Mouse (Mus musculus): Measurements from ENCODE around the gene Rab33a. TPM values are rescaled to one million over a fixed set of nuclear protein-coding genes. Genes with fewer than 3 reads are reported as not detected.
A peak's percentile ranks its signal among the peaks of the same experiment; 100 is the strongest.

Rab33a gene
- polyA plus RNA-seq (2012; rRNA removed) = 70.6 and 73.8 TPM in 2 replicates

GRCm38 (mm10) chrX:48518808-48519548, at the start of gene Rab33a:
Gene Rab33a, plus strand, starts transcription at chrX:48519285.
- Histone ChIP-seq H3K4me1 (ENCODE audit: control insufficient read depth, insufficient read depth, low read length) (no peaks in the 10 kb centered on the region), H3K27ac (ENCODE audit: insufficient read depth, low read length) (peak within 1 kb of the TSS; percentile 87), H3K4me3 (ENCODE audit: insufficient read depth, low read length) (peak within 1 kb of the TSS; percentile 89)
- TF ChIP-seq POLR2A (IDR thresholded peaks at IDR 0.05; ENCODE audit: extremely low read depth, insufficient read depth, low read length) (peak; percentile 39; the same call in 1 of the 2 replicates), CTCF (IDR thresholded peaks at IDR 0.05; ENCODE audit: extremely low read depth, insufficient read depth, low read length) (no peak)

- Histone ChIP-seq H3K4me3 (ENCODE audit: insufficient read depth, low read length) (no peak overlapping the region), H3K27ac (ENCODE audit: insufficient read depth, low read length) (no peak overlapping the region), H3K4me1 (ENCODE audit: control insufficient read depth, insufficient read depth, low read length) (no peaks in the 10 kb centered on the region)
- no peak for TF ChIP-seq POLR2A (IDR thresholded peaks at IDR 0.05; ENCODE audit: extremely low read depth, insufficient read depth, low read length)
- TF ChIP-seq CTCF (IDR thresholded peaks at IDR 0.05; ENCODE audit: extremely low read depth, insufficient read depth, low read length) = no peak
Observed at GRCm38 (mm10) chrX:48481095-48481494, 38.0 kb upstream of the Rab33a start.

GRCm38 (mm10) chrX:48481687-48482086, 37.4 kb upstream of the Rab33a start:
- TF ChIP-seq CTCF (IDR thresholded peaks at IDR 0.05; ENCODE audit: extremely low read depth, insufficient read depth, low read length) (no peak), POLR2A (IDR thresholded peaks at IDR 0.05; ENCODE audit: extremely low read depth, insufficient read depth, low read length) (no peak)
- Histone ChIP-seq H3K4me1 (ENCODE audit: control insufficient read depth, insufficient read depth, low read length) (no peaks in the 10 kb centered on the region), H3K4me3 (ENCODE audit: insufficient read depth, low read length) (no peak overlapping the region), H3K27ac (ENCODE audit: insufficient read depth, low read length) (no peak overlapping the region)

GRCm38 (mm10) chrX:48493763-48494162, 25.3 kb upstream of the Rab33a start:
- H3K4me1 ChIP-seq (ENCODE audit: control insufficient read depth, insufficient read depth, low read length) = no peaks in the 10 kb centered on the region
- H3K4me3 ChIP-seq (ENCODE audit: insufficient read depth, low read length) = no peak overlapping the region
- TF ChIP-seq POLR2A (IDR thresholded peaks at IDR 0.05; ENCODE audit: extremely low read depth, insufficient read depth, low read length) = no peak
- no peak for TF ChIP-seq CTCF (IDR thresholded peaks at IDR 0.05; ENCODE audit: extremely low read depth, insufficient read depth, low read length)
- H3K27ac ChIP-seq (ENCODE audit: insufficient read depth, low read length) = no peak overlapping the region

- TF ChIP-seq POLR2A (IDR thresholded peaks at IDR 0.05; ENCODE audit: extremely low read depth, insufficient read depth, low read length) (peak; percentile 61; the same call in 1 of the 2 replicates), CTCF (IDR thresholded peaks at IDR 0.05; ENCODE audit: extremely low read depth, insufficient read depth, low read length) (no peak)
- Histone ChIP-seq H3K4me3 (ENCODE audit: insufficient read depth, low read length) (peak within 1 kb of the TSS; percentile 53), H3K4me1 (ENCODE audit: control insufficient read depth, insufficient read depth, low read length) (no peaks in the 10 kb centered on the region; the same call in 1 of the 2 replicates), H3K27ac (ENCODE audit: insufficient read depth, low read length) (no peak within 1 kb of the TSS)
Observed at GRCm38 (mm10) chrX:48513166-48513807, 5.8 kb upstream of the Rab33a start, which contains the start of gene Aifm1. Gene Aifm1, minus strand, starts transcription at chrX:48513563.

- no peak for TF ChIP-seq POLR2A (IDR thresholded peaks at IDR 0.05; ENCODE audit: extremely low read depth, insufficient read depth, low read length)
- no peak for TF ChIP-seq CTCF (IDR thresholded peaks at IDR 0.05; ENCODE audit: extremely low read depth, insufficient read depth, low read length)
Observed at GRCm38 (mm10) chrX:48513824-48514223, 5.3 kb upstream of the Rab33a start.

GRCm38 (mm10) chrX:48518211-48518807, 776 bp upstream of the Rab33a start:
- Histone ChIP-seq H3K4me1 (ENCODE audit: control insufficient read depth, insufficient read depth, low read length) (no peaks in the 10 kb centered on the region), H3K4me3 (ENCODE audit: insufficient read depth, low read length) (peak overlapping the region; percentile 89), H3K27ac (ENCODE audit: insufficient read depth, low read length) (peak overlapping the region; percentile 87; the same call in 1 of the 2 replicates)
- TF ChIP-seq POLR2A (IDR thresholded peaks at IDR 0.05; ENCODE audit: extremely low read depth, insufficient read depth, low read length) (0 out of 2 replicates have a peak, but pooled peaks have one; percentile 18), CTCF (IDR thresholded peaks at IDR 0.05; ENCODE audit: extremely low read depth, insufficient read depth, low read length) (no peak)

More at GRCm38 (mm10) chrX:48513824-48514223, 5.3 kb upstream of the Rab33a start:
- Histone ChIP-seq H3K4me3 (ENCODE audit: insufficient read depth, low read length) (peak overlapping the region; percentile 53), H3K27ac (ENCODE audit: insufficient read depth, low read length) (no peak overlapping the region), H3K4me1 (ENCODE audit: control insufficient read depth, insufficient read depth, low read length) (no peaks in the 10 kb centered on the region; the same call in 1 of the 2 replicates)

GRCm38 (mm10) chrX:48519549-48520085, 532 bp downstream of the Rab33a start:
- peak overlapping the region; percentile 89 for H3K4me3 ChIP-seq (ENCODE audit: insufficient read depth, low read length)
- peak overlapping the region; percentile 87 for H3K27ac ChIP-seq (ENCODE audit: insufficient read depth, low read length)
- no peak for TF ChIP-seq POLR2A (IDR thresholded peaks at IDR 0.05; ENCODE audit: extremely low read depth, insufficient read depth, low read length)
- no peak for TF ChIP-seq CTCF (IDR thresholded peaks at IDR 0.05; ENCODE audit: extremely low read depth, insufficient read depth, low read length)
- H3K4me1 ChIP-seq (ENCODE audit: control insufficient read depth, insufficient read depth, low read length) = no peaks in the 10 kb centered on the region

GRCm38 (mm10) chrX:48521651-48522050, 2.6 kb downstream of the Rab33a start:
- no peak overlapping the region; the same call in 1 of the 2 replicates for H3K4me3 ChIP-seq (ENCODE audit: insufficient read depth, low read length)
- TF ChIP-seq CTCF (IDR thresholded peaks at IDR 0.05; ENCODE audit: extremely low read depth, insufficient read depth, low read length) (no peak), POLR2A (IDR thresholded peaks at IDR 0.05; ENCODE audit: extremely low read depth, insufficient read depth, low read length) (no peak)
- H3K4me1 ChIP-seq (ENCODE audit: control insufficient read depth, insufficient read depth, low read length) = peaks cover 2% of the 10 kb centered on the region; the same call in 1 of the 2 replicates
- no peak overlapping the region for H3K27ac ChIP-seq (ENCODE audit: insufficient read depth, low read length)
